Mouse (Mus musculus) T-helper 1 cell (primary cell): ENCODE results near the gene Timeless.
"Not testable (repeated sequence)": the region's sequence is repeated elsewhere in the genome, so short reads cannot be mapped to it uniquely, and the experiment has no call there.

Source experiments
- in situ Hi-C: fragments of 300-600 bp; cut with MboI, MseI; formaldehyde crosslinking; loops from one replicate; pipeline ENCODE4 v1.15.1; 2025; ENCODE audit warnings: high pct_unique_total_duplicates

The Timeless gene

DNA sequence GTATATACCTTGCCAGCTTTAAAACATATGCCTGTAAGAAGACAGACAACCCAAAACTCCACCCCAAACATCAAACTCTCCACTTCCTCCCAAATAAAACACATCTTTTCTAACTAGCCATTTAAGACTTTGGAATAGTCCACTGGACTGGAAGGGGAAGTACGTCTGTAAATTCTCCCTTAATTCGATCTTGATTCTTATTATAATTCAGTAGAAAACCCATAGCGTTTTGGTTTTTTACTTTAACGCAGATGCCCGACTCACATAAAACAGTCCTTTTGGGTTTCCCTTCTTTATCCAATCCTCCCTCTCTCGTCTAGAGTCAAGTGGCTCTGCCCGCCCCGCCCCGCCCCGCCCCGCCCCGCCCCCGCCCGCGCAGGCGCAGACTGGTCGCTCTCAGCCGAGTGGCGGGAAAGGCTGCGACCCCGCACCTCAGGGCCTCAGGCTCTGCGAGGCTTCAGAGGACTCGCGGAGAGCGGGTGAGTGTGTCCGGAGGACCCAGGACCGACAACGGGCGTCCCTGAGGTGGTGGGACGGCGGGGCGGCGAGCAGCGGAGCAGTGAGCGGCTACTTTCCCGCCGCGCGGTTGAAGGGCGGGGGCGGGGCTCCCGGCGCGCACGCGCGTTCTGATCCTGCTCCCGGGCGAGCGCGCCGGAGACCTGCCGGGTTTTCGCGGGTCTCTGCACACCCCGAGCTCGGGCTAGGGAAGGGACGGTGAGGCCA is at the start of gene Timeless:
Gene Timeless, plus strand, starts transcription at position 369 of the 723 bp plus-strand sequence.
- in situ Hi-C loops = no loop called here

DNA sequence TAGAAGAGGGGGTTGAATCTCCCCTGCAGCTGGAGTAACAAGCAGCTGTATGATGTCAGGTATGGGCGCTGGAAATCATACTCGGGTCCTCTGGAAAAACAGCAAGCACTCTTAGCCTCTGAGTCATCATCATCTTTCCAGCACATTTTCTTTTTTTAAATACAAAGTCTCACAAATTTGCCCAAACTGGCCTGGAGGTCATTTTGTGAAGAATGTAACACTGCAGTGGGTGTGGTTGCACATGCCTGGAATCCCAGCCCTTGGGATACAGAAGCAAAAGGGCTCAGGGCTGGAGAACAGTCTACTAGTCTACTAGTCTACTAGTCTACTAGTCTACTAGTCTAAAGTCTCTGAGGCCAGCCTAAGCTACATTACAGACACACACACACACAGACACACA is 47.6 kb upstream of the Timeless start:
- in situ Hi-C loops = loop anchor here (5.0 kb wide), 1 partner anchor 42 kb away; no protein-coding TSS in a partner anchor

DNA sequence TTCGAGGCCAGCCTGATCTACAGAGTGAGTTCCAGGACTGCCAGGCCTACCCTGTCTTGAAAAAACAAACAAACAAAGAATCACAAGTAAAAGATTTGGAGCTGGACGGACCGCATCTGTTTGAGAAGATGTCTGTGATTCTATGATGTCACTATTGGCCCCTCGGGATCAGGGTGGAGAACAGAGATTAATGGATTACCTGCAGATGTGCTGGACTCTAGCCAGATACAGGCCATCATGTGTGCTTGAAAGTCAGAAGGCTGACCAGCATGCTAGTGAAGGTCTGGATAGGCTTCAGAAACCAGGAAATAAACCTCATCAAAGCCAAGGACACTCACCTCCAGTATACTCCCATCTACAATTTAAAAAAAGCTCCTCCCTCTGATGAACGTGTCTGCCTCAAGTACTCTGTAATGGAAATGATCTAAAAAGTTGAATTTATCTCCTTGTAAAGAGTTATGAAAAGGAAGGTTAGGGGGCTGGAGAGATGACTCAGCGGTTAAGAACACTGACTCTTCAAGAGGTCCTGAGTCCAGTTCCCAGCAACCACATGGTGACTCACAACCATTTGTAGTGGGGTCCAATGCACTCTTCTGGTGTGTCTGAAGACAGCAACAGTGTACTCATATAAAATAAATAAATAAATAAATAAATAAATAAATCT is 46.5 kb upstream of the Timeless start:
- in situ Hi-C loops = loop anchor here (5.0 kb wide), 2 partner anchors 88 to 238 kb away; no protein-coding TSS in a partner anchor

DNA sequence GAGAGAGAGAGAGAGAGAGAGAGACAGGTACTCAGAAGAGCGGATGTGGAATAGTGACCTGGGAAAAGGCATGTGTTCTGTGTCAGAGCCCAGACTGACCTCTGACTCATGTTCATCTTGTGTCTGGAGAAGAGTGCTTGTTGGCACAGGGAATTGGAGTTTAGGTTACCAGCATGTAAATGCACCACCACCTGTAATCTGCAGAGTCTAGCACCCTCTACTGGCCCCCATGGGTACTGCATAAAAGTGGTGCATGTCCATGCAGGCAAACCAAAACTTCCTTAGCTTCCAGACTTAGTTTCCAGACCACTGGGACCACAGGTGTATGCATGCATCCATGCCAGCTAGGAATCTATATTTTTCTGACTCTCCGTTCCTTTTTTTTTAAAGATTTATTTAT is 45.9 kb upstream of the Timeless start:
- in situ Hi-C loops = loop anchor here (5.0 kb wide), 2 partner anchors 89 to 239 kb away; no protein-coding TSS in a partner anchor

DNA sequence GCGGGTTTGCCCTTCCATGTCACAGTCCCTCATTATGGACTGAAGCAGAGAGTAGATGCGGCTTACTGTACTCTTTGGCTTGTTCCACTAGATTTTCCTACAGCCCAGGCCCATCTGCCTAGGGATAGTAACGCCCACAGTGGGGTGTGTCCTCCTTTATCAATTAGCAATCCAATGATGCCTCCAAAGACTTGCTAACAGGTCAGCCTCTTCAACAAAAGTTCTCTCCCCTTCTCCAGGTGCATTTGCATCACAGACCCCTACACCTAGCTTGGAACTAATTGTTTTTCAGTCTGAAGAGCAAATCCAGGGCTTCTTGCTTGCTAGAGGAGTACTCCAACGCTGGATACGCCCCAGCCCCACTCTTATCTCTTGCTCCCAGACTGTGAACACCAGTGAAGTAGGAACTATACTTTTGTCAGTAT is 44.7 kb upstream of the Timeless start:
- in situ Hi-C loops = loop anchor here (5.0 kb wide), 2 partner anchors 90 to 240 kb away; no protein-coding TSS in a partner anchor

DNA sequence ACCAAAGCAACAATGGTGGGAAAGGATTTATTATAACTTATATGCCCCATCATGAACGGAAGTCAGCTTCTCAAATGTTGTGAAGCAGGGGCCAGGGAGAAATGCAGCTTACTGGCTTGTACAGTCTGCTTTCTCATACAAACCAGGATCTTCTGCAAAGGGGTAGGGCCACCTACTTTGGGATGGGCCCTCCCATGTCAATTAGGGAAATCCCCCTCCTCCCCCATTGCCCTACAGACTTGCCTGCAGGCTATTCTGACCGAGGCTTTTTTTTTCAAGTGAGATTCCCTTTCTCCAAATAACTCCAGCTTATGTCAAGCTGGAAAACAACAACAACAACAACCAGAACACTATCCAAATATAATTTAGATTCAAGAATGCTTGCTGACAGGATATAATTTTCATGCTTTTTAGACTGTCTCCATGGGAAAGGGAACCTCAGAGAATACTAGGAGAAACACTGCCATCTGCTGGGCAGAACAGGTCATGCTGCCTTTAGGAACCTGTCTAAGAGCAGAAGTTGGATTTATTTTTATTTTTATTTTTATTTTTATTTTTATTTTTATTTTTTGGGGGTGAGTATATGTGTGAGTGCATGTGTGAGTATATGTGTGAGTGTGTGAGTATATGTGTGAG is 43.5 kb upstream of the Timeless start:
- in situ Hi-C loops = loop anchor here (5.0 kb wide), 2 partner anchors 91 to 241 kb away; no protein-coding TSS in a partner anchor

DNA sequence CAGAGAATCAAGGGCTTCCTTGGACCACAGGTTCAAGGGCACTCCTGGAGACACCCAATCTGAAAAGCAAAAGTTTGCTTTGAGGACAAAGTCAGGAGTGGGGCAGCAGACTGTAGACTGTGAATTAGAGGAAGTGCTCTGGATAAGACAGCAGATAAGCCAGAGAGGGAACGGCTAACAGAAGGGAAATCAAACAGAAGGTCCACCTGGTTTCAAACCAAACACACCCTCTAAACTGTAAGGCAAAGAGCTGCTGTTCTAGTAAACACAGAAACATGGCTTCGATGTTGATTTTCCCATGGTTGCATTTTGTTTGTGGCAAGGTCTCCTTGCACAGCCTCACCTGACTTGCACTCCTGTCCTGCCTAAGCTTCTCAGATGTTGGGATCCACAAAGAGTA is 40.4 kb upstream of the Timeless start:
- in situ Hi-C loops = no loop called here

DNA sequence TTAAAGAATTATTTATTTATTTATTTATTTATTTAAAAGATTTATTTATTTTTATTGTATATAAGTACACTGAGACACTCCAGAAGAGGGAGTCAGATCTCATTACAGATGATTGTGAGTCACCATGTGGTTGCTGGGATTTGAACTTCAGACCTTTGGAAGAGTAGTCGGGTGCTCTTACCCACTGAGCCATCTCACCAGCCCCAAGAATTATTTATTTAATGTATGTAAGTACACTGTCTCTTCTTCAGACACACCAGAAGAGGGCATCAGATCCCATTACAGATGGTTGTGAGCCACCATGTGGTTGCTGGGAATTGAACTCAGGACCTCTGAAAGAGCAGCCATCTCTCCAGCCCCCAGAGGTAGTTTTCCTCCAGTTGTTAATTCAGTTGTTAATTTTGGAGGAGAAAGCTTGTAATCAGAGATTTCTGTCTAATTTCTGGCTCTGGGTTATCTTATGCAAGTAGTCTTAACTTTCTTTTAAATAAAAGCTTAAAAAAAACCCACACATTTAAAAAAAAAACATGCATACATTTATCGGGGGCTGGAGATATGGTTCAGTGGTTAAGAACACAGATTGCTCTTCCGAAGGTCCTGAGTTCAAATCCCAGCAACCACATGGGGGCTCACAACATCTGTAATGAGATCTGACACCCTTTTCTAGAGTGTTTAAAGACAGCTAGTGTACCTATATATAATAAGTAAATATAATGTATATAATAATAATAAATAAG is 39.7 kb upstream of the Timeless start:
- in situ Hi-C loops = not testable (repeated sequence)

DNA sequence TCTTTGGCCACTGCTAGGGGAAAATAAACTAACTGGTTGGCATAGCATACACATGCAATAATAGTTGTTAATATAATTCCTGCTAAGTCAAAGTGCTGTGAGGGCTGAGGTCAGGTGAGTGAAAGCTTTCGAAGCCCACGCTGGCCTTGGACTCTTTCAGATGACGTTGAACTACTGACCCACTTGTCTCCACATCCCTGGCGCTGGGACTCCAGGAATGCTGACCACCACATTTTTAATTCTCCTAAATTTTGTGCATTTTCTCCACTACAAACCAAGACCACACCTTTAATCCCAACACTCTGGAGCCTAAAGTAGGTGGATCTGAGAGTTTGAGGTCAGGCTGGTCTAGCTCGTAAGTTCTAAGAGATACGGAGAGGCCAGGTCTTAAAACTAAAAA is 38.8 kb upstream of the Timeless start:
- in situ Hi-C loops = no loop called here

DNA sequence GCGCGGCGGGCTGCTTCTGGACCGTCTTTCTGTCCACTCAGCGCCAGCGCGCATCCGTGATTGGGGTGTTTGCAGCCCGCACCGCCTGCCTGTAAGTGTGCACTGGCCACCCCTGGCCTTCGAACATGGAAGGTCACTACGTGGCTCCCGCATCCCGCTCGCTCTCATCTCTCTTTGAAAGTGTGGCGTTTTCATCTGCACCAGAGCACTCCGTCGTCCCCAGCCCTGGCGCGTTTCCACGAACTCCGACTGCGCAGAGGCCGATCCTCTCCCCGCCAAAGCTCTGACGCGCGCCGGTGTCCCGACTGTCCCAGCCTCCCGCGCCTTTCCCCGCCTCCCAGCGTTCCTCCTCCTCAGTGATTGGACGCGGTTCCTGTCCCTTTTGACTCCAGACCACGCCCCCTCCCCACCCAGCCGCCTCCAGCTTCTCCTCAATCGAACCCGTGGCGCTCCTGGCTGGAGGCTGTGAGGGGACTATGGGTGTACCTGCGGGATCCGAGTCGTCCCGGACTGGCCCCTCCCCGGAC is 37.8 kb upstream of the Timeless start, which contains the start of gene Gls2:
Gene Gls2, plus strand, starts transcription at position 434 of the 527 bp plus-strand sequence.
- in situ Hi-C loops = no loop called here

DNA sequence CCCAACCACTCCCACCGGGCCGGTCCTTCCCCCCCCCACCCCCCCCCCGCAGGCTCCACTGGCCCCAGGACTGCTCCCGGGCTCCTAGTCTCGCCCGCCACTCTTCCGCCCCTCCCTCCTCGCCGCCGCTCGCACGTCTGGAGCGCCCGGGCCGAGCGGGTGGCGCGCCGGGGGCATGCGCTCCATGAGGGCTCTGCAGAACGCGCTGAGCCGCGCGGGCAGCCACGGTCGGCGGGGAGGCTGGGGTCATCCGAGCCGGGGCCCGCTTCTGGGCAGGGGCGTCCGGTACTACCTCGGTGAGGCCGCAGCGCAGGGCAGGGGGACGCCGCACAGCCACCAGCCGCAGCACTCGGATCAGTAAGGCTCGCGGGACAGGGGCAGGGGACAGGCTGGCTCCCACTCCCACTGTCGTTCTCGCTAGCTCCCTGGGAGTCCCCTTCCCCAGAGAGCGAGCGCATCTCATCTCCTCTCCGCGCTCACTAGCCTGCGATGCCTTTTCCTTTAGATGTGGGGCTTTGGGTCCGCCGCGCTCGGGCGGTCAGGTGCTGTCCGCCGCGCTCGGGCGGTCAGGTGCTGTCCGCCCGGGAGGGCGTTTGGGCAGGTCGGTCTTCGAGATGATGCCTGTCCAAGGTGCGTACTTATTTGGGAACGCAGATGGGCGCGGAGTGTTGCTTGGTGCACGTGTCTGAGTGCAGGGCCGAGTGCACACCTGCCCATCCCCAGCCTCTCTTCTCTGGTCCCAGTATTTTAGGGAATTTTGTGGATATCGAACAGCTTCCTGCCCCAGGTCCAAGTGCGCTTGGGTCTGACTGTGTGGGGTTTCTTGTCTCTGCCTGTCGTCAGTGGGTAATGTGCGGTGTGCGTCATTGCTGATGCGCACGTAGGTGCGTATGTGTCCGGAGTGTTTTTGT is 37.1 kb upstream of the Timeless start:
- in situ Hi-C loops = no loop called here

DNA sequence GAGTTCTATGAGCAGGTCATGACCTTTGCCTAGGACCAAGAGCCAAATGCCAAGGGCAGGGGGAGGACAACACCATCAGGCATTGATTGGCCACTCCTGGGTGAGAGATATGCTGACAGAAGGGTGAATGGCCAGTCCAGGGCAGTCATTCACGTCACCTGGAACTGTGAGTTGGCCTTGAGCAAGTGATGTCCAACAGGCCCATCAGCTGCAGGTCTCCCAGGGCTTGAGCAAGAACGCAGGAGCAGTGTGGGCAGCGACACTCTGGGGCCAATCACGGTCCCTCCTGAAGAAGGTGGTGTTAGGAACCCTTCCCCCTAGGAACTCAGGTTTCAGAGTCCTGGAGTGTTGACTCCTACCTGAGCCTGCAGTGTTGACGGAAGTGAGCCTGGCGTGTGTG is 30.0 kb upstream of the Timeless start:
- in situ Hi-C loops = no loop called here

DNA sequence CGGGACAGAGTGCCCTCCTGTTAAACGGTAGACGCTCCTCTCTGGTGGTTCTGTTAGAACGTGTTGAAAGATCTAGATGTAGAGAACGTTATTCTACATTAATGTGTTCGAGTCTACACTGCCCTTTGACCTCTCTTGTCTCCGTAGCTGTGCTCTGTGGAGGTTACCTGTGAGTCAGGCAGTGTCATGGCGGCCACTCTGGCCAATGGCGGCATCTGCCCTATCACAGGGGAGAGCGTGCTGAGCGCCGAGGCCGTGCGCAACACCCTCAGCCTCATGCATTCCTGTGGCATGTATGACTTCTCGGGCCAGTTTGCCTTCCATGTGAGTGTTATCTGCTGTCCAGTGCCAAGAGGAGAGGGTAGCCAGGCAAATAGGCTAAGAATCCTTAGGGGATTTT is 26.9 kb upstream of the Timeless start:
- in situ Hi-C loops = no loop called here

DNA sequence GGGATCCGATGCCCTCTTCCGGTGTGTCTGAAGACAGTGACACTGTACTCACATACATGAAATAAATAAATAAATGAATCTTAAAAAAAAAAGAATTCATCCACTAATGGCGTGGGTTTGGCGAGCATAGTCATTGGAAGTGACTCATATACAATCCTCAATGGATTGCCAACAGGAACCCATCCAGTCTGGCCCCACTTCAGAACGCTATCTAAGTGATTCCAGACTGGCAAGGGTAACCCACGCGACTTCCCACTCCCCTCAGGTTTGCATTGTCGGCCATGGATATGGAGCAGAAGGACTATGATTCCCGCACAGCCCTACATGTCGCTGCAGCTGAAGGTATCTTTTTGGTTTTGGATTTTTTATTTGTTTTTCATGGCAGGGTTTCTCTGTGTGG is 23.5 kb upstream of the Timeless start:
- in situ Hi-C loops = no loop called here

DNA sequence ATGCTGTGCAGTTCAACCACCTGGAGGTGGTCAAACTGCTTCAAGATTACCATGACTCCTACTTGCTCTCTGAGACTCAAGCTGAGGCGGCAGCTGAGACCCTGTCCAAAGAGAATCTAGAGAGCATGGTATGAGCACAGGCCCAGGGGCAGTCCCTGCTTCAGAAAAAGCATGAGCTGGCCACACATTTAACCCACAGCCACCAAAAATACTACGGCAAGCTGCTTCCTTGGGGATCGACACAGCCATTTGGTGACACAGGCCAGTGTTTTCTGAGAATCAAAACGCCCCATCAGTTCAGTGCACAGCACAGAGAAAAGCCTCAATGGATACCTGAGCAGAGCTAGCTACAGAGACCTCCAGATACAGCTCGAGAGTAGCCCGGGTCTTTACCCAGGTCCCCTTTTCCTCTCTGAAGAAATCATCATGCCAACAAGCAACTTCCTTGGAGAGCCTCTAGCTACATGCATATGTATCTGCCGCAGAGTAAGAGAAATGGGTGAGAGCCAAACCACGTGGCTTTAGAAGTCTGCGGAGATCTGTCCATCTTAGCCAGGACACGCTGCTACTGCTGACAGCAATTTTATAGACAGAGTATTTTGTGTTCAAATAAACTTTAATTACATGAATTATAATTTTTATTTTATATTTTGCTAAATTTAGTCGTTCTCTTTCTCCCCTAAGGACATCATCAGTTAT is 22.4 kb upstream of the Timeless start:
- in situ Hi-C loops = no loop called here

DNA sequence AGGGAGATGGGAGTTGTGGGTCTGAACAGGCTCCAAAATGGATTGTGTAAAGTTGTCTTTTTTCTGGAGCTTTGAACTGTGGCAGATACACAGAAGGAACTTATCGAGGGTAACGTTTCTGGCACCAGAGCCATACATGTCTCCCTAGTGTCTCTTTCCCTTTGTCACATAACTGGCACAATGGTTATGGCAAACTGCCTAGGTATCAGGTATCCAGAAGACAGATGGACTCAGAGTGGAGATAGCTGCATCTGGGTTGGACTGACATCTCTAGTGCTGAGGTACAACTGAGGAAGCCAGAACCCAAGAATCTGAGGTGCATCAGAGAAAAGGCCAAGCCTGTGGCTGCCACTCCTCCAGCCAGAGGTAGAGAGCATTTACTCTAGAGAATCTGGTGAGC is 21.7 kb upstream of the Timeless start:
- in situ Hi-C loops = no loop called here

DNA sequence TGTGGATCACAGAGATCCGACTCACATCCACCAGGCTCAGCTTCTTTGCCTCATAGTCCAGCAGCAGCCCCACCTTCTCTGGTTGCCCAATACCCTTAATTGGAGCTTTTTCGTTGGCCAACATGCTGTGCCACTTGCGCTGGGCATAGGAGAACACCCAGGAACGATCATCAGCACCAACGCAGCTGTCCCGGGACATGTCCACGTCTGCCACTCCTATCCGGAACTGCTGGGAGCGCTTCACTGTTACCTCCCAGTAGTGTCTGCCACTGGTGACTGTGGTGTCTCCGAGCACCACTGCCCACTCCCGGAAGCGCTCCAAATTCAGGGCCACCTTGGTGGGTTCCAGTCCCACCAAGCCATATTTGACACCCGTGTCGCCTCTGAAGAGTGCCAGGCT is 20.9 kb upstream of the Timeless start:
- in situ Hi-C loops = no loop called here

DNA sequence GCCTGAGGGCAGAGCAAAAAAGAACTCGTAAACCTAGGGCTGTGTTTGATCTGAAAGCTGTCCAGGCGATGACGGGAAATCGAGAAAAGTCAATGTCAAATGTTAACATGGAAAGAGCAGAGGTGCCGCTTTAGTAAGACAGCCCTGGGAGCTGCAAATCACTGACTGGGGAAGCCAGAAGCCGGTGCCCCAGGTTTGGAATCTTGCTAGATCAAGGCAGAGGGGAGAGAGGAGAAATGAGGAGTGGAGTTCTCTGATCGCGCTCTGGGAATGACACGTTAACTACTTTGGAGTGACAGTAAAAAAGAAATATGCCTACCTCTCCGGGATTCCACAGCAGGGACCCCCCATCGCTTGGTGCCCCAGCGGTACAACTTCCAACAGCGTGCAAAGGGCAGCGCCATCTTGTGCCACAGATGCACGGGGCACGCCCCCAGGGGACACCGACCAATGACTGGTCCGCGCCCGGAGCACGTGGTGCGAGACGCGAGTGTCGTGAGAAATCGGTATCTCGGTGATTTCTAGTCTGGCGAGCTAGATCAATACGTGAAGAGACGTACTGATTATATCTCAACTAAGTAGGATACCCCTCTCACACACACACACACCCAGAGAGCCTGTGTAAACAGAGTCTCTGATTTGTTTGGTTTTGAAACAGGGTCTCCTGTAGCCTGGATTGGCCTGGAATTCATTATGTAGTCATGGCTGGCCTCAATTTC is 20.3 kb upstream of the Timeless start, which contains the start of gene Spryd4:
Gene Spryd4, minus strand, starts transcription at position 418 of the 719 bp plus-strand sequence.
- in situ Hi-C loops = no loop called here

DNA sequence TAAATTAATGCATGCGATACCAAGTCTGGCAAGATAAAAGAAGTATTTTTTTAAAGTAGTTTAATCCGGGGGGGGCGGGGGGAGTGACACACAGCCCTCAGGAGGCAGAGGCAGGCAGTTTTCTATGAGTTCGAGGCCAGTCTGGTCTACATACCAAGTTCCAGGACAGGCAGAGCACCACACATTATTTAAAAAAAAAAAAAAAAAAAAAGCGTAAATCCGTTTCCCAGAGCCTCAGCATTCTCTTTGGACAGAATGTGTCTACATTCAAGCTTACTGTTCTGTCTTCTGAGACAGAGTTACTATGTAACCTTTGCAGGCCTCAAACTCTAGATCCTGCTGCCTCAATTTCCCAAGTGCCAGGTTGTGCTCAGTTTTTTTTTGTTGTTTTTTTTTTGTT is 19.7 kb upstream of the Timeless start:
- in situ Hi-C loops = no loop called here
